Mouse (Mus musculus): ENCODE data around the gene Lypd5.

DNA sequence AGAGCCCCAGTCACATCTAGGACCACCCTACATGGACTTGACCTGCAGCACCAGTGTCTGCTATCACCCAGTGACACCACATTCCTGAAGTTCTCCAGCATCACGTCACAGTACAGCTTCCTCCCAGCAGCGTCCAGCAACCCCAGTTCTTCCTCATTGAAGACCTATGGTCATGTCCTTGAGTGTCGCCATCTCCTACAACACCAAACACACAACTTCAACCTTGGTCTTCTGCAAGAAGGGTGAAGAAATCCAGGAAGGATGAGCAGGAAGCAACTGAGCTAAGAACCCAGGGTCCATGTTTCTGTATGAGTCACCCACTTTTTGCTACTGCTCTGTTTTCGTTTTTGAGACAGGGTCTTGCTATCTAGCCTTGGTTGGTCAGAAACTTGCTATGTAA is 26.4 kb upstream of the Lypd5 start:
- TF ChIP-seq CTCF (IDR thresholded peaks at IDR 0.05; ENCODE audit: low read depth) (no peak), EP300 (IDR thresholded peaks at IDR 0.05; ENCODE audit: low read depth) (no peak)
